Mouse (Mus musculus) frontal cortex, postnatal 25 days (tissue): ENCODE data around the gene Slc4a4.
A peak's percentile ranks its signal among the peaks of the same experiment; 100 is the strongest.
"Not testable (repeated sequence)": the region's sequence is repeated elsewhere in the genome, so short reads cannot be mapped to it uniquely, and the experiment has no call there.

Source experiments
- DNase-seq, 2 experiments: peaks; one replicate each; pipeline ENCODE4 v3.0.0; 2022; ENCODE audit warnings: low spot score in 2 of 2

Slc4a4 gene

DNA sequence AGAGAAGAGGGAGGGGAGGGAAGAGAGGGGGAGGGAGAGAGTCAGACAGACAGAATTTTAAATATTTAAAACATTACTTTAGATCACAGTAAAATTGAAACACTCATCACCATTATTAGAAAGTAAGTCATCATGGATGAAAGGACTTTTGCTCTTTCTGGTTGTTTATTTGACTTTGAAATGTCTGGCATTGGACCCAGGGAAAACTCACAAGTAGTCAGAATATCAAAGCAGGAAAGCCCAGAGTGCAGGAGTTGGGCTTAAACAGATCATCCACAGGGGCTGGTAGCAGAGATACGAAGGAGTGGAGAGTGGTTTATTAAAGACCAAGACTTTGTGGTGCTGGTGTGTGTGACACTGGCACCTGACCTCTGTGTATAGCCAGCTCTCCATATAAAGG lies 191.1 kb downstream of the Slc4a4 start:
- no peak for DNase-seq

- DNase-seq = no peak
Measured at GRCm38 (mm10) chr5:89083476-89083875, 196.9 kb downstream of the Slc4a4 start.

DNA sequence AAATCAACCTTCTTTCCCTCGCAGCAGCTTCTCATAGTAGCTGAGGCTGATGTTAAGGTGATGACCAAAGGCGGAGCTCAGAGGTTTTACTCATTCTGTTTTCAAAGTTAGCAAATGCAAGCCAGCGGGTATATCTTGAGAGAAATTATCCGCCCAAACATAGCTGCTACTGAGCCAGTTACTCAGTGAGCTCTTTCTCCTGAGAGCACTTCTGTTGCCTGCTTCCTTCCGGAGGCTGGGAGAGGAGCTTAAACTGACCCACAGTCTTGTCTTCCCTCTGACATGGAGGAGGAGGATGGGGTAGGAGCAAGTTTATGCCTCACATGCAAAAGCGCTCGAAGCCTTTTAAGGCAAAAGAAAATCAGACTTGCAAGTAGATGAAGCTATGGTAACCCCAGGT lies 201.3 kb downstream of the Slc4a4 start:
- no peak for DNase-seq

DNA sequence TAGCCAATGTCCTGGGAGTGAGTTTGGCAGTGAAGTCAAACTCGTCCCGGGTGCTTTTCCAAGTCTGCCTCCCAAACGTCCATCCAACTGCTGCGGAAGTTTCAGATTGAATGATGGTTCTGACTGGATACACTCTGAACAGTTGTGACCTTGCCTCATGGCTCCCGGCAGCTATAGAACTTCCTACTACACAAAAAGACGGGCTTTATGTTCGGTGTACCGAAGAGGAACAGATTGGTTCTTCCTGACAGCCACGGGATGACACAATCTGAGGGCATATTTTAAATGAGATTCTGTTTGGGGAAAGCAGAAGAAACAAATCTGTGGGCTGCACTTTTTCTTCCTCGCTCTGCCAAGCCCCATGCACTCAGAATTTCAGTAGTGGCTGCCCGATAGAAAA lies 201.8 kb downstream of the Slc4a4 start:
- DNase-seq = no peak

DNA sequence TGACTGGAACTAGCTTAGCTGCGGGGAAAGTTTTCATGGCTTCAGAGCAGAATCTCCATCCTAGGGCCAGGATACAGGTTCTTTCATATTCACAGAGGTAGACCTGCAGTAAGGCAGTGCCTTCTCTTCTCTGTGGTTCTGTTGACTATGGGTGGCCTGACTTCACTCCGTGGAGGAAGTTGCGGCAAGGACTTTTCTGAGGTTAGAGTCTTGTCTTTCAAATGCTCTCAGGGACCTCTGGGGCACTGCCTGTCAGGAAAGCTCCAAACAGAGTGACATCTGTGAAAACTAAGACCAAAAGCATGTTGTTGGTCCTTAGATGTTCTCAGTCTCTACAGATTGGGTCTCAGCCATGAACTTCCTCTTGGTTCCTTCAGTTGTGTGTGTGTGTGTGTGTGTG lies 203.5 kb downstream of the Slc4a4 start:
- DNase-seq = no peak

- no peak for DNase-seq
Measured at GRCm38 (mm10) chr5:89096371-89096770, 209.8 kb downstream of the Slc4a4 start.

DNA sequence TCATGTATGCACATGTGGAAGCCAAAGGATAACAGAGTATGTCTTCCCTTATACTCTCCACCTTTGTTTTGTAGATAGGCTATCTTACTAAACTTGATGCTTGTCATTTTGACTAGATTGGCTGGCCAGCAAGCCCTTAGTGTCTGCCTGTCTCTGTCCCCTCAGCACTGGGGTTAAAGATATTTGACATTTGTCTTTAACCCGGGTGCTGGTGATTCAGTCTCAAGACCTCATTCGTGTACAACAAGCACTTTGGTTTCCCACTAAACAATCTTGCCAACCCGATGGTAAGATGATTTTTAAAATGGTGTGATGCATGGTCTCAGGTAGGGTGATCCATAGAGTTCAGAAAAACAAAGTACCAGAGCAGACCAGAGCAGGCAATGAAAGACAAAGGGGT lies 210.7 kb downstream of the Slc4a4 start:
- no peak for DNase-seq

DNA sequence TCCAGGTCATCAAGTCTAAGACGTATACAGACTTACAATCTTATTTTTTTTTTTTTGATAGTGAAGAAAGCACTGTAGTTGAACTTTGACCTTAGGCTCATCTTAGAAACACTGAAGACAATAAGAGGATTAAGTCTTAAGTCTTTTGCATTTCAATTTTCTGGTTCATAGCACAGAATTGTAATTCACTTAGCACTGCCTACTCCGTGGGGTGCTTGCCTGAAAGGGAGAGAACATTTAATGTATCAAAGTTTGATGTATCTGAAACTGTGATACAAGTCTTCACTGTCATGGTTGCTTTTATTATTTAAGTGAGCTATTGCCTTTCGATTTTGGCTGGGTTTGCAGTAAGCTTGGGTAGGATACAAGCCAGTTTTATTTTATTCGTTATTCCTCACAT lies 211.5 kb downstream of the Slc4a4 start:
- no peak for DNase-seq

- DNase-seq = no peak
Measured at GRCm38 (mm10) chr5:89099886-89100285, 213.3 kb downstream of the Slc4a4 start.

DNA sequence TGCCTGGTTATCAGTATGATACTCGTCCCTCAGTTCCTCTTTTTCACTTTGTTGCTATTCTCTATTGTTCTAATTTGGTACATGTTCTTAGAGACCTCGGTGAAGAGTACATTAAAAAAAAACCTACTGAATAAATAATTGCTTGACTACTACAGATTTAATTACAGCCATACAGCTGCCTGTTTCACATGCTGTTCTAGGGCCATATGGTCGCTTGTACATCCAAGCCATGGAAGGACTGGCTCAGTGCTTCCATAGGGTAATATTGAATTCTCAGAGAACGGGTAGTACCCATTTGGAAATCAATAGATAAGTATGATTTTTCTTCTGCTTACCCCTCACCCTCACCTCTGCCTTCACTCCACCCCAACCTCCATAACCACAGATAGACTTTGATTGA lies 215.9 kb downstream of the Slc4a4 start:
- no peak for DNase-seq

GRCm38 (mm10) chr5:89105346-89105745 lies 218.7 kb downstream of the Slc4a4 start:
- no peak for DNase-seq

GRCm38 (mm10) chr5:89106217-89106616 lies 219.6 kb downstream of the Slc4a4 start:
- no peak for DNase-seq

DNA sequence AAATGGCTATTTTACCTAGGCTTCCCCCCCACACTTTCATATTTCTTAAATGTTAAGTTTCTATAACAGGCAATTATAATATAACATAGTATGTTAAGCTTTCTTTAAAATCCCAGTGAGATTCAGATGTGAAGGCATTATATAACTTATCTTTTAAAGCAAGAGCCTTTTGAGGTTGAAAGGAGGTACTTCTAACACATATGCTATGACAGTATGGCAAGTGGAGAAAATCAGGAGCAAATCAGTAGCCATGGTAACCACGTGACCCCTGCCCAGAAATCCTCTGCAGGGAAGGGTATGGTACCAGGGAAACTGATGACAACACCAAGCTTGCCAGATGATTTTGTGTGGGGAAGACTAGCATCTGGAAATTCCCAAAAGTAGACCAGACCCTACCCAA lies 222.2 kb downstream of the Slc4a4 start:
- DNase-seq = no peak

GRCm38 (mm10) chr5:89109832-89110231 lies 223.2 kb downstream of the Slc4a4 start:
- DNase-seq = no peak

GRCm38 (mm10) chr5:89111987-89112386 lies 225.4 kb downstream of the Slc4a4 start:
- DNase-seq = not testable (repeated sequence)

DNA sequence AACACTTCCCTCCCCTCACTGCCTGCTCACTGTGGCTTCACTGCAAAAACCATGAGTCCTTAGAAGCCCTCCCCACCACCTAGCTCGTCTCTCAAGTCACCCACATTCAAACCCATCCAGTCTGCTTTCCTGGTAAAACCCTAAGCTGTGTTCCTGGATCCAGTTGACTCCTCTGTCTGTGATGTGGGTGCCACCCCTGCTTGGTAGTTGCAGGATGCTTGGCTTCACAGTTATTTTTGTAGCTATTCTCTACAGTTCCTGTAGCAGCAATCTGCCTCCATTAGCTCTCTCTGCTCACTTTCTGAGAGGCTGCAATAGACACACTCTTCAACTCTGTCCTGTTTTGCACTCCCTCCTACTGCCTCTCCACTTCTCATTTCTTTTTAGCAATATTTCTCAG lies 234.3 kb downstream of the Slc4a4 start:
- DNase-seq = no peak

DNA sequence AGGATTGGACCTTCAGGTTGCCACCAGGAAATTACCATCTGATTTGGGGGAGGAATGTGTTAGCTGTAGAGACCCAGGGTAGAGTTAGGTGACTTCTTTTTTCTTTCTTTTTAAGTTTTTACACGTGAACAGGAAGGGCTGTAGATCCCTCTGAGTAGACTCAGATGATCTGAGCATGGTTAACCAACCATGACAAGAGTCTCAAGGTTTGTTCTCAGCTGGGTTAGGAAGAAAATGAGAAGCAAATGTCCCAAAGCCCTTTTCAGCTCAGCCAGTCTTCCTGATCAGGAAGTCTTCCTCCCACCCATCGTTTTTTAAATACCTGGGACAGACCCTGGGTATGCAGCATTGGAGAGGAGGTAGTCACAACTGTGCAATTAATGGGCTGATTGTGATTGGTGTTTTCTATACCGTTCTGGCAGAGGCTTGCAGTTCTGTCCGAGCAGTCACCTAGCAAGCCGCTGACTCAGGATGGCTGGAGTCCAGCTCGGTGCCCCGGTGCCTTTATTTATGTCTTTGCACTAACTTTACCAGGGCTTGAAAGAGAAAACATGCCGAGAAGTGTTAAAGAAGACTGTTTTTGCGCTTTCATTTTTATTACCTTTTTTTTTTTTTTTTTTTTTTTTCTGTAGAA lies 236.8 kb downstream of the Slc4a4 start:
- DNase-seq = no peak

GRCm38 (mm10) chr5:89128210-89128609 lies 241.6 kb downstream of the Slc4a4 start:
- no peak for DNase-seq

DNA sequence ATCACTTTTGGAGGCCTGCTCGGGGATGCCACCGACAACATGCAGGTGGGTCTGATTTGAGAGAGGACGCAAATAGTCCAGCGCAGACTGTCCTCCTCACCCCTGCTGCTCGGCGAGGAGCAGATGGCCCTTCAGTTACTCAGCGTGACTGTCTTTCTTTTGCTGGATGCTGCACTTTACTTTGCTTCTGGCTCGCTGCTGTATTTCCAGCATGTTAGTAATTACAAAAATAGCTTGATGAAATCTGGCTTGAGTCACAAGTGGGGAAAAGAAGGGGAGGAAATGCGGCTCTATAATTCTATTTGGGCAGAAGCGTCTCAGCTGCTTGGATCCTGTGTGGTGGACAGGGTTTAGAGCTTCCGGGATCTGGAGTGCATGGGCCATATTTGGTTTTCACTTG lies 249.2 kb downstream of the Slc4a4 start:
- peak; percentile 18 to 19 for DNase-seq

DNA sequence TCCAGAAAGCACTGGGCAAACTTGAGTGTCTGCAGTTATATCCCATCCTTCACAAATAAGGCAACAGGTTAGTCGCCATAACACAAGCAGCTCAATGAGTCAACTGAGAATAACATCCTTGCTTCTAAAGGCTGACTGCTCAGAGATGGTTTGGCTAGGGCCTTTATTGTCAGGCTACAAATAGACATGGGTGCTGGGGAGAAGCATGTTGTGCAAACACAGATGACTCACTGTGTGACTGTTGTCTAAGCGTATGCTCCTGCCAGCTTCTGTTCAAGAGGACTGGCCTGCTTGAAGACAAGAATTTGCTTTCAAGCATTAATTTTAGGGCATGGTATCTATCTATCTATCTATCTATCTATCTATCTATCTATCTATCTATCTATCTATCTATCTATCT lies 253.5 kb downstream of the Slc4a4 start:
- DNase-seq = no peak

- DNase-seq = no peak
Measured at GRCm38 (mm10) chr5:89141761-89142160, 255.1 kb downstream of the Slc4a4 start.

DNA sequence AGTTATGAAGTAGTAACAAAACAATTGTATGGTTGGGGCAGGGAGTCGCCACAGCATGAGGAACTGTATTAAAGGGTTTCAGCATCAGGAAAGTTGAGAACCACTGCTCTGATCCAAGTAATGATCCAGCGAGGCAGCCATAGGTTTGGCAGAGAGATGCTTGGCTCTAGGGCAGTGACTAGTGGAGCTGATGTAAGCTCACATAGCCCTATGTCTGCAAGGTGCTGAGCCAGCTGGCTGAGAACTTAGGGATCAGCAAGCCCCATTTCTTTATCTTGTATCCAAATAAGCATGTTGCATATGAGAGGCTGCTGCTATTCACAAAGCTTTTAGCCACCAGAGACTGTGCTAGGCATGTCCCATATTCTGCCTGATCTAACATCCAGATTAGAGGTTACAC lies 259.7 kb downstream of the Slc4a4 start:
- no peak for DNase-seq

DNA sequence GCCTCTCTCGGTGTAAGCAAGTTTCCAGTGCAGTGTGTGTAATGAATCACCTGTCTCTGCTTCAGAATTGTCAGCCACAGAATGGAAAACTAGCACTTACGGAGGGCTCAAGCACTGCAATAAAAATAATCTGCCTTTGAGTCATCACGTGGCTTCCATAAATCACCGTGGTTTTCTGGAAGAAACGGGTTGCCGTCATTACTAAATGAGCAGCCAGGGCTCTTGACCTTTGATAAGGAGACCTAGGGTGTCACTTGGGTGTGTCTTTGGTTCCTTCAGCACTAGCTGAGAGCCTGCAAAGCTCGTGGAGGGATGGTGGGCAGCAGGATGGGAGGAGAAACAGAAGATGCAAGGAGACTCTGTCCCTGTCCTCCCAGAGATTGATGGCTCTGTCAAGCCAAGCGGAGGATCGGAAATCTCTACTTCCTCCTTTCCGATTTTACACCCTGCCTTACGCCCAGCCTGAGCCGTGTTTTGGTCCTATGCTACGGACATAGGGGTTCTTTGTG lies 260.7 kb downstream of the Slc4a4 start:
- no peak for DNase-seq

DNA sequence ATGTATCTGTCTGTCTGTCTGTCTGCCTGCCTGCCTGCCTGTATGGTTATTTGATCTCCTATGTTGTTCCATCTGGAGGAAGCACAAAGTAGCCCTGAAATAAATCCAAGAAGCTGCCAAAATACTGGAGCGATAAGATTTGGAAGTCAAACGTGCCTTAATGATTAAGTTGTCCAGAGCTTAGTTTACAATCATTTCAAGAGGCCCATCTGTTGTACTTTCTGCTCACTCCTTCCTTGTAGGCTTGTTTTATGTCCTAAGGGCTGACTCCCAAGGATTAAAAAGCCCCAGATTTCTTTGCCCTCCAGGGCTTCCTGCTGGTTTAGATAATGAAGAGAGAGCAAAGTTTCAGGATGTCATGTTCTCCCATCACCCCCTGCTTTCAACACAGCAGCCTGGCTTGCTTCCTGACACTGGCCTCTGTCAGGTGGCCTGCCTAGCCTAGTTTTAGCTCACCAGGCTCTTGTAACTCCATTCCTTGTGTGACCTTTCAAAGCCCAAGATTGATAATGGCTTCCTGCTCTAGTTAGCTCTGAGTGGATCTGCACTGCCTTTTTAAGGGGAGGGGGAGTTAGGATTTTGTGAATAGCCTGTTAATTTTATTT lies 262.9 kb downstream of the Slc4a4 start:
- DNase-seq = no peak
